Mouse (Mus musculus) embryo, embryonic 11.5 days (tissue): ENCODE data around the gene Fes.

Experiments
- DNase-seq: peaks from one replicate; pipeline ENCODE4 v3.0.0-alpha.2; 2012; ENCODE audit warnings: low read depth, low spot score

Fes gene

DNA sequence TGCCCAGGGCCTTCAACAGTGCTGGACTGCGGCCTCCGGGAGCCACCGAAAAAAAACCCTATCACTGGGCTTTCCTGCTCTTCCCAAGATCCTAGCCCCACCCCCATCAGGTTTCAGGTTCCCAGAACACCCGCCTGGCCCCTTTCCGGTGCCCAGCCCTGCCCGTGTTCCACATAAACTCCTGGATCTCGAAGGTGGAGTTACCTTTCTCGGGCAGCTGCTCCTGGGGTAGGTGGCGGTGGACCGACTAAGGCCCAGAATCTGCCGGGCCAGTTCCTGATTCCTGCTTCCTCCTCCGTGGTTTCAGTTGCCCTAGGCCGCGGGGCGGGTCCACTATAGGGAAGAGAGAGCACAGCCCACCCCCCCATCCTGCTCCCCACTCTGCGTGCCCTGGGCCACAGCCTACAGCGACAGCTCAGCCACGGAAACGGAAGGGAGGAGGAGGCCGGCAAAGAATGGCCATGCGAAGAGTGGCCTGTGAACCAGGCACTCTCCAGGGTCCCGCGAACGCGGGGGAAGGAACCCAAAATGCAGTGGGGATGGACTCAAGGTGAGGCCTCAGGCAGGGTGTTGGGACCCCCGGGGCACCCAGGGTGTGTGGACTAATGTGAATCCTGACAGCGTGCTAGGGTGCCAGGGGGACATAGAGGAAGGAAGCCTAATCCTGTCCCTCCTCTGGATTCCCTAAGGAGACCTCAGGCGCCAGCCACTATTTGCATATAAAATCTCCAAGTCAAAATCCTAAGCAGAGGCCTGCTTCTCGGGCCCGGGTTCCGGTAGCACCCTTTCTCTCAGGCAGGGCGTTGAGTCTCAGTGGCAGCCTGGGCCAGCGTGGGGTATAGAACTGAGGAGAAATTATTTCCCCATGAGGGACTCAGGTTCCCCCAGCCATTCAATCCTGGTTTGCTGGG is at the start of gene Fes:
TSS of gene Fes (minus strand) at position 314 of the 911 bp plus-strand sequence.
- no peak for DNase-seq

DNA sequence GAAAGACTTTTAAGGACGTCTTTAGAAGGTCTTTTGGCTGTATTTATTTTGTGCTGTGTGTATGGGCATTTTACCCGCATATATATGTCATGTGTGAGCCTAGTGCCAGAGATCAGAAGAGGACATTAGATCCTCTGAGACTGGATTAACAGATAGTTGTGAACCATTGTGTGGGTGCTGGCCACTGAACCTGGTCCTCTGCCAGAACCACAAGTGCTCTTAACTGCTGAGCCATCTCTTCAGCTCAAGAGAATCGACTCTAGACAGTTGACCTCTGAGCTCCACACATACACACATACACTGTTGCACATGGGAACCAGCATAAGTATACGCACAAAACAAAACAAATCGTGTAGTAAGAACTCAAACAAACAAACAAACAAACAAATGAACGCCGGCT is 48.8 kb upstream of the Fes start:
- no peak for DNase-seq

DNA sequence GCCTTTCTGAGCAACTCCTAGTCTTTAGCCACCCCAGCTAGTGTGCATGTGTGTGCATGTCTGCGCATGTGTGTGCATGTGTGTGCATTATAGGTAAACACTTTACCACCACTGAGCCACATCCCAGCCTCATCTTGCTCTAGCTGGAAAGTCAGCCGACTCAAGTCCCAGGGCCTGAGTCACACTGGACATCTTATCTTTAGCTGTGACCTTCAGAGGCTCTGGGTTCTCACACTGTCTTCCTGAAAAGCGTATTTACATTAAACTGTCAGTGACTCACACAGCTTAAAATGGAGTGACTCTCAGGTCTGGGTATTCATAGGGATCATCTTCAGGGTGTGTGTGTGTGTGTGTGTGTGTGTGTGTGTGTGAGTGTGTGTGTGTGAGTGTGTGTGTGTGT is 47.8 kb upstream of the Fes start:
- no peak for DNase-seq

DNA sequence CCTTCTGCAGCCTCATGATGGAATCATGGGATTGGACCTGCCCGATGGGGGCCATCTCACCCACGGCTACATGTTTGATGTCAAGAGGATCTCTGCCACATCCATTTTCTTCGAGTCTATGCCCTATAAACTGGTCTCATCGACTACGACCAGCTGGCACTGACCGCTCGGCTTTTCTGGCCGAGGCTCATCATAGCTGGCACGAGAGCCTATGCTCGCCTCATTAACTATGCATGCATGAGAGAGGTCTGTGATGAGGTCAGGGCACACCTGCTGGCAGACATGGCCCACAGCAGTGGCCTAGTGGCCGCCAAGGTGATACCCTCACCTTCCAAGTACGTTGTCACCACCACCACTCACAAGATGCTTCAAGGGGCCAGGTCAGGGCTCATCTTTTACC is 41.9 kb upstream of the Fes start:
- DNase-seq = no peak

DNA sequence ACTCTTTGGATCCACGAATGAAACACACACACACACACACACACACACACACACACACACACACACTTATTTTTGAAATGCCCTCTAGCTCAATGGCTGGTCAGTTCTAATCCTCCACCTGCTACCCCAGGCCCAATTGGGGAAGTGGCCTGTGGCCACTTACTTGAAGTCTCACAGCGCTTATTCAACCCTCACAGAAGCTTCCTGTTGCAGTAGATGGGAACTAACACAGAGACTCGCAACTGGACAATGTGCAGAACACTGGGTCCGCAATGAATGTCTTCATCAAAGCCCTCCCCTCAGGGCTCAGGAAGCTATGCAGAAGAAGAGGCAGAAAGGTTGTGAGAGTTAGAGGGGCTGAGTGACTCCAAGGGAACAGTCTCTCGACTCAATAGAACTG is 40.0 kb upstream of the Fes start:
- DNase-seq = no peak

DNA sequence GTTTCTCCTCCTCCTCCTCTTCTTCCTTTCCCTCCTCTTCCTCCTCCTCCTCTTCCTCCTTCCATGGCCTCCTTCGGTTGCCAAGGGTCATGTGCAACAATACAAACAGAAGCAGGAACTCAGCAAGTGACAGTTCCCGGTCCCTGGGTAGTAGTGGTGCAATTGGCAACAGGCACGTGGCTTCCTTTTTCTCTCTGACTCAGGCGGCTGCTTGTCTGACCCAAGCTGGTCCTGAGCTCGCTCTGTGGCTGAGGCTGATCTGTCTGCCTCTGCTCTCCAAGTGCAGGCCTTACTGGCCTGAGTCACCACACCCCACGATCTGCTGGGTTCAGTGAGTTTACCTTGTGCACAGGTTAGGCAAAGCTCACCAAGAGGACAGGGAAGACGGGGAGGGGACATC is 38.6 kb upstream of the Fes start:
- DNase-seq = no peak

DNA sequence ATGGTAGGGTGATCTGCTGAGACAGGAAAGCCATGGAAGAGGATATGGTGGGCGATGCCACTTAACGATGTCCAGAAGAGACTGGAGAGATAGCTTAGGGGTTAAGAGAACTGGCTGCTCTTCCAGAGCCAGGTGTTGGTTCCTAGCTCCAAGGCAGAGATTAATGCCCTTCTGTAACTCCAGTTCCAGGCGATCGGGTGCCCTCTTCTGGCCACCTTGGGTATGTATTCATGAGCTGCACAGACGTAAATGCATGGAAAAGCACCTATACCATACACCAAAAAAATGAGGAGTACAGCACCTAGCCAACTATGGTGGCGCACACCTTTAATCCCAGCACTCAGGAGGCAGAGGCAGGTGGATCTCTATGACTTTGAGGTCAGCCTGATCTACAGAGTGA is 37.0 kb upstream of the Fes start:
- no peak for DNase-seq

DNA sequence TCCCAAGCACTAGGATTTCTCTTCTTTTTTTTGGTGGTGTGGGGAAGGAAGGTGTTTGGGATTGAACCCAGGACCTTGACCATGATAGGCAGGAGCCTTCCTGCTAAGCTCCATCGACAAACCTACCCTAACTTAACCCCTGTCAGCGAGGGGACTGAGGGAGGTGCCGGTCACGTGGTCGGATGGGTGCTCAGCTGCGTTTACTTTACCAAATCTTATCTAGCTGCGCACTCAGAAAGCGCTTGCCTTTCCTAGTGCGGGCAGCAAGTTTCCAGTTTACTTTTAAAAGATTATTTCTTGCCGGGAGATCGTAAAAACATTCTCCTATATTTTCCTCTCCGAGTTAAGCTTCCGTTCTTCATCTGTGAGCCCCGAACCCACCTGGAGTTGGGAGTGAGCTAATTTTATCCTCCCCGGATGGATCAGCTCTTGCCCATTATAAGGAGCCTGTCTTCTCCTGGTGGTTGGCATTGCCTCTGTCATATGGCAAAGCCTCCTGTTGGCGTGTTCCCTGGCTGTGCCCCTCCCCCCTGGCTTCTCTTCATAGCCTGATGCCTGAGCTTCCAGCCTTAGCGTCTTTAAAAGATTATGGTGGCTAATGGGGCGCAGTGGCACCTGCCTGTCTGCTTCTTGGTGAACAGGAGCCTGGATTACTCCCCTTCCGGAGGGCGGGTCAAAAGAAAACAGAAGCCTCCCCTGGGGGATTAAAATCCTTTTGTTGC is 35.2 kb upstream of the Fes start:
- DNase-seq = no peak

DNA sequence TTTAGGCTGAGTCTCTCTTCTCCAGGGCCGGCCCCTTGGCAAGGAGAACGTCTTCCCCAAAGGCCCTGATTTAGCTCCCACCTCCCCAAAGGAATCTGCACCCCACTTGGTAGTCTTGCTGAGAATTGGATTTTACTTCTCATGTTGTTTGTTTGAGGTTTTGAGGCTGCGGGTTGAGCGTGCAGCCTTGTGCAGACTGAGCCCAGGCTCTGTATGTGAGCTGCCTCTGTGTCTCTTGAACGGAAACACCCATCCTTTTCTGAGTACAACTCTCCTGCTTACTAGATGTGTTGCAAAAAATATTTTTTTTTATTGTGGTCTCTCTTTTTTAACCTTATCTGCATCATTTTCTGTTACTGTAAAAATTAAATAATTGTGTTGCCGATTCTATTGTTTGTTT is 33.8 kb upstream of the Fes start:
- DNase-seq = no peak

DNA sequence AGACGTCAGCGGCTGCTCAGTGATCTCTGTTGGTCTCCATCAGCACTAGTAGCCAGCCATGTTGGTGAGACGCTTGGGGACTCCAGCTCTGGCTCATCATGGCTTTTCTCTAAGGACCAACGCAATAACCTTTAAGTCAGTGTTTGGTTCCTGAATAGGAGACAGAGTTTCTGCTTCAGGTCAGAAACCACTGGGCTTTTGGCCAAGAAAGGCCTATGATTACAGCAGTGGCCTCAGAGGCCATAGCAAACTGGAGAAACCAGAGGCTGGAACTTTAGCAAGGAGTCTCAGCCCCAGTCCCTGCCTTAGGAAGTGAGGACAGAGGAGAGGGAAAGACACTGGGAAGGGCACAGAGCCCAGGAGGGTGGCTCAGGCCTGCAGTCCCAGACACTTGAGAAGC is 32.8 kb upstream of the Fes start:
- DNase-seq = no peak

DNA sequence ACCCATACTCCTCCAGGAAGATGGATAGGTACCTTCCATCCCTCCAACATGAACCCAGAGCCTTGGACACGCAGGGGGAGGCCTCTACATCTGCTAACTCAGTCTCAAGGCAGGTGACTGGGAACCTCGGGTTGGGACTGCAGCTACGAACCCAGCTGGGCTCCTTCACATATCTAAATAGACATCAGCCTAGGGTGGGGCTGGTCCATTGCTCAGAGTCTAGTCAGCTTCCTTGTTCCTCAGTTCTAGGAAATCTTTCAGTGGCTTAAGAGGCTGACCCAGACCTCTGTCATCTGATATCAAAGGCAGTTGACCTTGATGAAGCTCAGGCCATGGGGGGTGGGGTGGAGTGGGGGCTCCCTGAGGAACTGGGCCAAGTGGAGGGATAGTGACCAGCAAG is 31.5 kb upstream of the Fes start:
- DNase-seq = no peak

DNA sequence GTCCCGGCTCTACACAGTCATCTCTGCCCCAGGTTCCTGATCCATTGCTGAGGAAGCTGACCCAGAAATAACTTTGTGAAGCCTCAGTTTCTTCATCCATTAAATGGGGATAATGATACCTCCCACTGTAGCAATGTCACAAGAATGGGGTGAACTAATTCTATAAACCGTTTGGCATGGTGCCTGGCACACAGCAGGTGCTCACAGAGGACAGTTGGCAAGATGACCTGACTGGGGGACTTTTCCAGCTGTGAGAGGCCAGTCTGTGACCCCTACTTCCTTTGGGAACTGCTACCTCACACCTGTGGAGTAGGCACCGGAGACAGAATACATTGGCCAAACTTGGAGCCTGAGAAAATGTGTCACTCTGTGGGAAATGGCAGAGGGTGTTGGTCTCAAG is 30.3 kb upstream of the Fes start:
- DNase-seq = no peak

DNA sequence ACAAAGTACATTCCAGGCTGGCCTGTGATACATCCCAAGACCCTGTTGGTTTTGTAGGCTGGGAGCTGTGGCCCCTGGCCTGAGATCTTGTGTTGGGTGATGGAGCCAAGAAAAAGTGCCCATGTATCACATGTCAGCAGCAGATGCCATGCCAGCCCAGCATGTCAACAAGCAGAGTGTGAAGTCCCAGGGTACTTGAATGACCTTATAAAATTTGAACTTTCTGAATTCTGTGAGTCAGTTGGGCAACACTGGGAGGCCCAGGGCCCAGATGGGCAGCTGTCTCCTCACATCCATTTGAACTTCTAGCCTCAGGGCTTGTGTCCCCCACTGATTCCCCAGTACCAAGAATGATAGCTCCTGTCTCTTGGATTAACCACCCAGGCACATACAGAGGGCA is 29.9 kb upstream of the Fes start:
- no peak for DNase-seq

DNA sequence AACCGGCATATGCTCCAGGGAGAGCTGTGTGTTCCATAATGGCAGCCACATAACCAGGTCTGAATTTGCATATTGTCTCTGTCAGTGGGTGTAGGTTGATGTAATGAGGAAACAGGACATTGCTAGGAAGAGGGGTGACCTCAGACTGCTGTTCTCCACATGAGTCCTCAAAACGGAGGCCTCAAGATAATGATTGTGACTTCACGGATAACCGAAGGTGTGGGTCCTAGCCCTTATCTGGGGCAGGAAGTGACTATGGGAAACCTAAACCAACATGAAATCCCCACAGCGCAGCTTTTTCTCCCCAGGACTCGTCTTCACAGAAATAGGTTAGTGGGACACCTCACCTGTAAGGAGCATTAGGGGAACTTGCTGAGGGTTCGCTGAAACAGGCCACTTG is 29.2 kb upstream of the Fes start:
- no peak for DNase-seq

DNA sequence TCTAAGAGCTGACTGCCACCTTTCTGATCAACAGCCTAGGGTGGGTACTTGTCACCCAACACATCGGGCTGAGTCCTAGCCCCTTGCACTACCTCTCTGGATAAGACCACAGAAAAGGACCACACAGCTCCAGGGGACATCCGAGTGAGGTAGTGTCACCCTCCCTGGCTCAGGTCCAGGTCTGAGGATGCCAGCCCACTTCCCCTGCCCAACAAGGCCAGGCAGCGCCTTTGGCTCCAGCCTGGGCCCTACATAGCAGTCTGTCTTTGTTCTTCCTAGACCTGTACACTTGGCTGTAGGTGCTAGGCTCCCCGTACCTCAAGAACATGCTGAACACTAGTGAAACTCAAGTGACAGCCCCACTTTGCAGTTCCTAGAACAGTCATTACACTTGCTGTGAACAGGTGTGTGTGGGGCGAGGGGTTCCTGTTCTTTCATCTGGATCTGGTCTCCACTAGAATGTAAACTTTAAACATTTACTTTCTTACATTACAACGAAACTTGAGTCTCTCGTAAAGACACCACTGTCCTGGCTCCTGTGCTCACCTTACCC is 26.6 kb upstream of the Fes start:
- DNase-seq = no peak

DNA sequence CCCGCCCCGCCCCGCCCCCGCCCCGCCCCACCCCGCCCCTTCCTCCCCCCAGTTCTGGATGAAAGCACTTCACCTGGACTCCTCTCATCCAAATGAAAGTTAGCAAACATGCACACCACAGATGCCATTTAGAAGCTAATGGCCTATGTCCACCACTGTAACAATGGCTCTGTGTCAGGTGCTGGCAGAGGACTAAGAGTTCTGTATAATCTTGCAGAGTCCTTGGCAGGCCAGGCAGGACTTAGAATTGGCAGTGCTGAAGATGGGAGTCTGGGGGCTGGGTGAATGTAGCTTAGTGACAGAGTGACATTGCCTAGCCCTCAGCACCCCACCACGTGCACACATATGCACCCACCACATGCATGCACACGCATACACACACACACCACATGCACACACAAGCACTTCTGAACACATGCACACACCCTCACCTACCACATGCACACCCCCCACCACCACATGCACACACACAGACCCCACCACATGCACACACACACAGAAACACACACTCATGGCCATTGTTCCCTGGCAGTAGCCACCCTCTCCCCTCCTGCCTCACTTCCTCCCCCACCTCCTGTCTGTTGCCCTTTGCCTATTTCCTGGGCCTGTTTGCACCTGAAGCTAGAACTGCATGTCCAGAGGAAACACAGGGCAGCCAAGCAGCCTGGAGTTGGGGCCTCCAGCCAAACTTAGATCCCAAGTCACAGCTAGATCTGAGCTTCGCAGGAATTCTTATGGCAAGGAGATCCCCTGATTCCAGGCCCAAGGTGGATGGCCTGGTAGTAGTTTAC is 26.0 kb upstream of the Fes start:
- no peak for DNase-seq

DNA sequence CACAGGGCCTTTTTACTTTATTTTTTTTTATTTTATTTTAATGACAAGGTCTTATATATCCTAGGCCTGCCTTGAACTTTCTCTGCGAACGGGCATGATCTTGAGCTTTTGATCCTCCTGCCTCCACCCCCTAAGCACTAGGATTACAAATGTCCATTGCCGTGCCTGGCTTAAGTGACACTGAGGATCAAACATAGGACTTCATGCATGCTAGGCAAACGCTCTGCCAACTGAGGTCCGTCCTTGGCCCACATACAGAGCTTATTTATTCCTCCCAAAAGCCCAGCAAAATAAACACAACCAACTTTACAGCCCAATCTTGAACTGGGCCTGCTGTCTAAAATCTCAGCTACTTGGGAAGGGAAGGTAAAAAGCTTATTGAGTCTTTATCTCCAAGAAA is 25.0 kb upstream of the Fes start:
- no peak for DNase-seq

DNA sequence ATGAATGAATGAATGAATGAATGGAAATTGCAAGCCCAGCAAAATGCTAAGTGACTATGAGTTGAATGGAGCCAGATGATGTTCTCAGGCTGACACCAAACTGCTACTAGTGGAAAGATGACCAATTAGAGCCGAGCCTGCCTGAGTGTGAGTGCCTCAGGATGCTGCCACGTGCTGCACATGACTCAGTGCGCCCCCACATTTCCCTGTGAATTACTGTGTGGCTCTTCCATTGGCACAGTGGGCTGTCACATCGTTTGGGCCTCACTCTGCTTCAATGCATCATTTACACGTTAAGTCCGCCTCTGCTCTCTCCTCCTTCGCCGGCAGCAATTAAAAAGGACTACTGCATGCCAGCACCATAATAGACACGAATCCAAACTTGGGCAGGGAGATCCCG is 24.5 kb upstream of the Fes start:
- DNase-seq = no peak

DNA sequence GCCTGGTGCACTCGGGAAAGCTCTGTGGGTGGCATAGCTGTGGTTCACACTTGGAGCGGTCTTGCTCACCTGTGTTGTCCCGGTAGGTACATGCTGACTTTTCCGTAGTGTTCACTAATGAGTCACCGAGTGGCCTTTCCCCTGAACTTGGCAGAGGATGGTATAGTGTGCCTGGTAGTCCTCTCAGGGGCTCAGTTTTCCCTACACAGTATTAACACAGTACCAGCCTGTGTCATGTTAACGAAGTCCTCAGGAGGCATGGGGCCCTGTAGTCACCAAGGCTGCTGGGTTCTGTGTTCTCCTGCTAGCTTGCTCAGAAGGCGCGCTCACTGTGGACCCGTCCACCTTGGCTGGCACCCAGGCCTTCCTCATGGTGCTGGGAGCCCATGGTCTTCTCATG is 22.6 kb upstream of the Fes start:
- no peak for DNase-seq

DNA sequence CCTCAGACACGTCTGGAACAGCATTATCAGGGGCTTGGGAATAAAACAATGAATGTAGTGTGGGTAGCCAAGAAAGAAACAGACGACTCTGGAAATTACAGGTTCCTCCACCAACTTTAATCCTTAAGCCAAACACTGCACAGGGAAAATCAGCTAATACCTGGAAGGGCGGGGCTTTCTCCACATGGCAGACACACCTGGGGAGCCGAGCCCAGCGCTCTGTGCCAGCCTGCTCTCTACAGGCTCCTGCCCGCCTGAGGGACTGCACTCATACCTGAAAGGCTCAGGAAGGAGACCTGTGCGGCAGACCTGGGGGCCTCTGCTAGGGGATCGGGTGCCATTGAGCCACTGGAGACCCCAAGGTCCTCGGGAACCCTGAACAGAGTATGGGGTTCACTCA is 20.0 kb upstream of the Fes start:
- DNase-seq = no peak

DNA sequence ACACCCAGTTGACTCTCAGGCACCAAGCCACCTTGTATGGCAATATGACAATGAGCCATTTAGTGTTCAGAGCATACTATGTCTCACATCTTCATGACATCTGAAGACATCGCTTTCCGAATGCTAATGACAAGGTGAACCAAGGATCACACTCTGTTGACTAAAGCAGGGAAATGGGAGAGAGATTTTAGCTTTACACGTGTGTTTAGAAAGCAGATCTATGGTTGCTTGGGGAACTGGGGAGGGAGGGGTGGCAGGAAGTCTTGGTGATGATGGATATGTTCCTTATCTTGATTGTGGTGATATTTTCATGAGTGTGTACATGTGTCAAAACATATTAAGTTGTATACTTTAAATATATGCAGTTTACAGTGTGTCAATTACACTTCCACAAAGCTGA is 18.4 kb upstream of the Fes start:
- DNase-seq = no peak

DNA sequence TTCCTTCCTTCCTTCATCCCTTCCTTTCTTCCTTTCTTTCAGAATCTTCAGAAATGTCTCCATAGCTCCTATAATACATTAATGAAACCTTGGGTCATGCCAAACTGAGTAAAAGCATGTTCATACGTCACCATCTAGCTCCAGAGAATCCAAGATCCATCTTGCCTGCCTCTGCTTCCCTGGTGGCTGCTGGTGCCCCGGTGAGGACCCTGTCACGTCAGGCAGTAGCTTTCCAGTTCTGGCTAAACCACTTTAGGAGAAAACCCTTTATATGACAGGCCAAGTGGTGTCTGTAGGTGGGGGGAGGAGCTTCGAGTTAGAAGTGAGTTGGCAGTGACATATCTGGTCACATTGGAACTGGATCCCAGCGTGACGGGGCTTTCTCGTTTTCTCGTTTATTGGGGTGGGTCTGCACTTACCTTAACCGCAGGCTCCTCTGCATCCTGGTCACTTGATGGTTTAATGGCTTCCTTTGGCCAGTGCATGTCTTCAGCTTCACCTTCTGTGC is 17.5 kb upstream of the Fes start, which contains the start of gene Furin:
TSS of gene Furin (minus strand) at position 249 of the 508 bp plus-strand sequence.
- no peak for DNase-seq
